Mouse (Mus musculus) heart, embryonic 15.5 days (tissue): ENCODE measurements around the gene Dcp1a. TPM values are rescaled to one million over a fixed set of nuclear protein-coding genes. Genes with fewer than 3 reads are reported as not detected.

Source experiments
- ATAC-seq: fragments of 200-750 bp; cut with Nextera tagmentation; replicated peaks from 2 replicates; pipeline ENCODE4 v1.8.0; 2017; ENCODE audit warnings: low read depth, moderate TSS enrichment; ENCODE audit not compliant: insufficient number of reproducible peaks, insufficient read depth, low FRiP score
- H3K27ac ChIP-seq: fragments of 300-500 bp; sonication (generic); 2 replicates; pipeline ENCODE4 v1.5.1; 2015; ENCODE audit warnings: mild to moderate bottlenecking, inconsistent platforms
- H3K27me3 ChIP-seq: fragments of 300-500 bp; sonication (generic); 2 replicates; pipeline ENCODE4 v1.6.1; 2015; ENCODE audit warnings: inconsistent platforms
- H3K36me3 ChIP-seq: fragments of 300-500 bp; sonication (generic); 2 replicates; pipeline ENCODE4 v1.6.1; 2015; ENCODE audit warnings: mild to moderate bottlenecking, inconsistent platforms
- H3K4me1 ChIP-seq: fragments of 300-500 bp; sonication (generic); replicated peaks from 2 replicates; pipeline ENCODE4 v1.6.1; 2015; ENCODE audit warnings: inconsistent platforms
- H3K4me2 ChIP-seq: fragments of 300-500 bp; sonication (generic); 2 replicates; pipeline ENCODE4 v1.6.1; 2015; ENCODE audit warnings: inconsistent platforms, mild to moderate bottlenecking, moderate library complexity
- H3K4me3 ChIP-seq: fragments of 300-500 bp; sonication (generic); 2 replicates; pipeline ENCODE4 v1.5.1; 2015; ENCODE audit warnings: mild to moderate bottlenecking, inconsistent platforms
- H3K9ac ChIP-seq: fragments of 300-500 bp; sonication (generic); 2 replicates; pipeline ENCODE4 v1.6.1; 2015; ENCODE audit warnings: mild to moderate bottlenecking, inconsistent platforms
- H3K9me3 ChIP-seq: fragments of 300-500 bp; sonication (generic); replicated peaks from 2 replicates; pipeline ENCODE4 v1.6.1; 2016; ENCODE audit warnings: inconsistent platforms
- WGBS: fragments of 180-500 bp; shearing (Covaris S2); methylation state at CpG from one replicate; pipeline ENCODE4 v1.1.7; 2015; ENCODE audit warnings: mixed read lengths; 5-methylcytosine and 5-hydroxymethylcytosine counted together
- polyA plus RNA-seq: library from polyadenylated mRNA; unstranded; fragments of >200 nt; fragmentation: Nextera tagmentation; extraction: Ambion mirVana; gene quantifications from 2 replicates; pipeline ENCODE4 v1.2.1, GENCODE M21; 2015

Gene Dcp1a
- polyA plus RNA-seq, 1 experiment from 2014 or later, result 13.3 TPM

GRCm38 (mm10) chr14:30548131-30548720, 68.9 kb downstream of the Dcp1a start, which contains the start of gene Tkt:
Gene Tkt, plus strand, starts transcription at chr14:30548359.
- peak; percentile 45 for ATAC-seq
- peak within 1 kb of the TSS; percentile 87 for H3K4me2 ChIP-seq
- 30% methylated on average over 8 of the region's 8 CpGs for WGBS
- no peaks in the 10 kb centered on the region for H3K36me3 ChIP-seq
- H3K9ac ChIP-seq, result peak within 1 kb of the TSS; percentile 78
- H3K4me3 ChIP-seq, result peak within 1 kb of the TSS; percentile 77
- peaks cover 39% of the 10 kb centered on the region for H3K4me1 ChIP-seq
- no peaks in the 10 kb centered on the region for H3K9me3 ChIP-seq
- H3K27ac ChIP-seq, result peak within 1 kb of the TSS; percentile 90
- no peaks in the 10 kb centered on the region for H3K27me3 ChIP-seq

GRCm38 (mm10) chr14:30548965-30549776, 69.8 kb downstream of the Dcp1a start:
- peak; percentile 92 for ATAC-seq
- H3K27ac ChIP-seq, result peak overlapping the region; percentile 90
- no peaks in the 10 kb centered on the region for H3K36me3 ChIP-seq
- H3K9me3 ChIP-seq, result no peaks in the 10 kb centered on the region
- H3K27me3 ChIP-seq, result no peaks in the 10 kb centered on the region
- peak overlapping the region; percentile 87 for H3K4me2 ChIP-seq
- peaks cover 42% of the 10 kb centered on the region for H3K4me1 ChIP-seq
- H3K4me3 ChIP-seq, result peak overlapping the region; percentile 77
- H3K9ac ChIP-seq, result peak overlapping the region; percentile 78
- WGBS, result under 1% methylated on average over 69 of the region's 69 CpGs

- no peak for ATAC-seq
- no peaks in the 10 kb centered on the region for H3K36me3 ChIP-seq
- no peaks in the 10 kb centered on the region for H3K9me3 ChIP-seq
- peak overlapping the region; percentile 90 for H3K27ac ChIP-seq
- peak overlapping the region; percentile 87 for H3K4me2 ChIP-seq
- peaks cover 42% of the 10 kb centered on the region for H3K4me1 ChIP-seq
- peak overlapping the region; percentile 78 for H3K9ac ChIP-seq
- H3K27me3 ChIP-seq, result no peaks in the 10 kb centered on the region
- H3K4me3 ChIP-seq, result peak overlapping the region; percentile 77
- WGBS, result under 1% methylated on average over 10 of the region's 10 CpGs
Measured at GRCm38 (mm10) chr14:30549777-30550149, 70.4 kb downstream of the Dcp1a start.

- Histone ChIP-seq H3K4me3 (peak overlapping the region; percentile 77), H3K27me3 (no peaks in the 10 kb centered on the region), H3K27ac (peak overlapping the region; percentile 90; the same call in 1 of the 2 replicates), H3K4me1 (peaks cover 42% of the 10 kb centered on the region), H3K9ac (peak overlapping the region; percentile 78), H3K36me3 (no peaks in the 10 kb centered on the region), H3K4me2 (peak overlapping the region; percentile 87), H3K9me3 (no peaks in the 10 kb centered on the region)
- ATAC-seq, result no peak
- WGBS, result 36% methylated on average over 8 of the region's 8 CpGs
Measured at GRCm38 (mm10) chr14:30550232-30551070, 71.1 kb downstream of the Dcp1a start.

GRCm38 (mm10) chr14:30551509-30551908, 72.2 kb downstream of the Dcp1a start:
- peaks cover 10% of the 10 kb centered on the region for H3K36me3 ChIP-seq
- H3K4me1 ChIP-seq, result peaks cover 42% of the 10 kb centered on the region
- H3K27me3 ChIP-seq, result no peaks in the 10 kb centered on the region
- WGBS, result 17% methylated on average over 5 of the region's 5 CpGs
- peak overlapping the region; percentile 15; the same call in 1 of the 2 replicates for H3K9ac ChIP-seq
- H3K4me3 ChIP-seq, result peak overlapping the region; percentile 77
- no peaks in the 10 kb centered on the region for H3K9me3 ChIP-seq
- H3K4me2 ChIP-seq, result peak overlapping the region; percentile 87
- H3K27ac ChIP-seq, result 0 out of 2 replicates have a peak overlapping the region, but pooled peaks have one; percentile 32
- ATAC-seq, result no peak

GRCm38 (mm10) chr14:30551981-30552380, 72.6 kb downstream of the Dcp1a start:
- H3K27ac ChIP-seq, result no peak overlapping the region
- ATAC-seq, result no peak
- H3K4me1 ChIP-seq, result peaks cover 42% of the 10 kb centered on the region
- 89% methylated on average over 2 of the region's 2 CpGs for WGBS
- no peak overlapping the region for H3K4me2 ChIP-seq
- H3K27me3 ChIP-seq, result no peaks in the 10 kb centered on the region
- no peak overlapping the region for H3K9ac ChIP-seq
- no peaks in the 10 kb centered on the region for H3K9me3 ChIP-seq
- no peak overlapping the region for H3K4me3 ChIP-seq
- peaks cover 12% of the 10 kb centered on the region for H3K36me3 ChIP-seq

GRCm38 (mm10) chr14:30553185-30553584, 73.8 kb downstream of the Dcp1a start:
- Histone ChIP-seq H3K27ac (no peak overlapping the region), H3K9me3 (no peaks in the 10 kb centered on the region), H3K9ac (no peak overlapping the region), H3K4me2 (no peak overlapping the region), H3K4me1 (peaks cover 47% of the 10 kb centered on the region), H3K36me3 (peaks cover 12% of the 10 kb centered on the region), H3K27me3 (no peaks in the 10 kb centered on the region), H3K4me3 (no peak overlapping the region)
- no peak for ATAC-seq
- whole genome bisulfite sequencing, result 87% methylated on average over 4 of the region's 4 CpGs

GRCm38 (mm10) chr14:30556651-30557050, 77.3 kb downstream of the Dcp1a start:
- no peak overlapping the region for H3K9ac ChIP-seq
- H3K9me3 ChIP-seq, result no peaks in the 10 kb centered on the region
- H3K4me1 ChIP-seq, result peaks cover 36% of the 10 kb centered on the region
- ATAC-seq, result no peak
- H3K27ac ChIP-seq, result no peak overlapping the region
- H3K27me3 ChIP-seq, result no peaks in the 10 kb centered on the region
- H3K4me2 ChIP-seq, result no peak overlapping the region
- H3K4me3 ChIP-seq, result no peak overlapping the region
- peaks cover 39% of the 10 kb centered on the region for H3K36me3 ChIP-seq
- 82% methylated on average over 2 of the region's 2 CpGs for WGBS

GRCm38 (mm10) chr14:30557730-30558129, 78.4 kb downstream of the Dcp1a start:
- H3K36me3 ChIP-seq, result peaks cover 39% of the 10 kb centered on the region
- no peak overlapping the region for H3K4me3 ChIP-seq
- H3K4me2 ChIP-seq, result no peak overlapping the region; the same call in 1 of the 2 replicates
- H3K4me1 ChIP-seq, result peaks cover 32% of the 10 kb centered on the region
- 58% methylated on average over 9 of the region's 9 CpGs for WGBS
- ATAC-seq, result no peak
- no peak overlapping the region for H3K9ac ChIP-seq
- H3K27me3 ChIP-seq, result no peaks in the 10 kb centered on the region
- H3K27ac ChIP-seq, result peak overlapping the region; percentile 55
- no peaks in the 10 kb centered on the region for H3K9me3 ChIP-seq

- no peaks in the 10 kb centered on the region for H3K9me3 ChIP-seq
- H3K36me3 ChIP-seq, result peaks cover 39% of the 10 kb centered on the region
- 87% methylated on average over 17 of the region's 17 CpGs for WGBS
Measured at GRCm38 (mm10) chr14:30559321-30559850, 80.1 kb downstream of the Dcp1a start.

More at GRCm38 (mm10) chr14:30559321-30559850, 80.1 kb downstream of the Dcp1a start:
- Histone ChIP-seq H3K9ac (no peak overlapping the region), H3K27me3 (no peaks in the 10 kb centered on the region), H3K4me1 (peaks cover 31% of the 10 kb centered on the region), H3K4me3 (no peak overlapping the region), H3K4me2 (no peak overlapping the region), H3K27ac (no peak overlapping the region)
- no peak for ATAC-seq
